Mouse (Mus musculus): ENCODE data around the gene Cdc42bpg.

- TF ChIP-seq CTCF (IDR thresholded peaks at IDR 0.05; ENCODE audit: extremely low read depth, insufficient read depth, low read length) (no peak), POLR2A (IDR thresholded peaks at IDR 0.05; ENCODE audit: extremely low read depth, insufficient read depth, low read length) (no peak)
Measured at GRCm38 (mm10) chr19:6341453-6342077, 35.3 kb downstream of the Cdc42bpg start.
